Mouse (Mus musculus): Measurements from ENCODE around the gene Mmp15.

DNA sequence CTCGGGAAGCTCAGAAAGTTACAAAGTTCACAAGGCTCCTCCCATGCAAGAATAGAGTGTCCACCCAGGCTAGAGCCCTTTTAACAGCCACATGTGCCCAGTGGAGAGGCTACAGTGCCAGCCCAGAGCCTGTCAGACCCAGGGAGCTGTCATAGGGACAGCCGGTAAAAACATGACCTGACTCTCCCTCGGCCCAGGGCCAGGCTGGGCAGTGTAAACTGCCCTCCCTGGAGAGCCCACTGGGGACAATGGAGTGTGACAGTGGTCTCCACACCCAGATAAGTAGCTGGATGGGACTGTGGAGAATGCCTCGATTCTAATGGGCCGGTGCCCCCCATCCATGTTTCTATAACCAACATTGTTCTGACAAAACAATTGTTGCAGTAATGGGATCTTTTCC, 57.5 kb downstream of the Mmp15 start:
- TF ChIP-seq POLR2A (IDR thresholded peaks at IDR 0.05; ENCODE audit: low read depth, low read length) (no peak), CTCF (IDR thresholded peaks at IDR 0.05; ENCODE audit: borderline replicate concordance, insufficient read depth, low read length) (no peak)
